Mouse (Mus musculus) lung, embryonic 14.5 days (tissue): ENCODE results near the gene Ttn. TPM values are rescaled to one million over a fixed set of nuclear protein-coding genes. Genes with fewer than 3 reads are reported as not detected.

Experiments used
- ATAC-seq: fragments of 200-750 bp; cut with Nextera tagmentation; 2 replicates; pipeline ENCODE4 v1.8.0; 2017; ENCODE audit warnings: mild to moderate bottlenecking, moderate TSS enrichment, moderate library complexity; ENCODE audit not compliant: insufficient read depth
- DNase-seq: peaks from one replicate; pipeline ENCODE4 v3.0.0-alpha.2; 2015
- H3K27ac ChIP-seq: fragments of 300-500 bp; sonication (generic); 2 replicates; pipeline ENCODE4 v1.5.1; 2014; ENCODE audit warnings: low read depth, mild to moderate bottlenecking, moderate library complexity
- H3K27me3 ChIP-seq: fragments of 300-500 bp; sonication (generic); 2 replicates; pipeline ENCODE4 v1.6.1; 2014; ENCODE audit warnings: low read length, control low read depth; ENCODE audit not compliant: insufficient read depth
- H3K36me3 ChIP-seq: fragments of 300-500 bp; sonication (generic); 2 replicates; pipeline ENCODE4 v1.6.1; 2014; ENCODE audit warnings: control low read depth; ENCODE audit not compliant: insufficient read depth
- H3K4me1 ChIP-seq: fragments of 300-500 bp; sonication (generic); 2 replicates; pipeline ENCODE4 v1.6.1; 2014; ENCODE audit warnings: antibody characterized with exemption, control low read depth; ENCODE audit not compliant: insufficient read depth
- H3K4me2 ChIP-seq: fragments of 300-500 bp; sonication (generic); 2 replicates; pipeline ENCODE4 v1.6.1; 2014; ENCODE audit warnings: mild to moderate bottlenecking
- H3K4me3 ChIP-seq: fragments of 300-500 bp; sonication (generic); 2 replicates; pipeline ENCODE4 v1.5.1; 2014; ENCODE audit warnings: low read depth, low read length
- H3K9ac ChIP-seq: fragments of 300-500 bp; sonication (generic); 2 replicates; pipeline ENCODE4 v1.6.1; 2014
- H3K9me3 ChIP-seq: fragments of 300-500 bp; sonication (generic); 2 replicates; pipeline ENCODE4 v1.6.1; 2016; ENCODE audit warnings: low read depth, low read length, control low read depth
- CTCF ChIP-seq: IDR thresholded peaks from 2 replicates; pipeline ENCODE4 v1.5.1; 2016; ENCODE audit warnings: antibody characterized with exemption, low read depth
- WGBS: fragments of 180-500 bp; shearing (Covaris S2); extraction: QIAGEN DNeasy Blood & Tissue Kit; methylation state at CpG from one replicate; pipeline ENCODE4 v1.1.7; 2014; 5-methylcytosine and 5-hydroxymethylcytosine counted together
- polyA plus RNA-seq: library from polyadenylated mRNA; unstranded; fragments of >200 nt; fragmentation: Nextera tagmentation; extraction: Ambion mirVana; gene quantifications from 2 replicates; pipeline ENCODE4 v1.2.1, GENCODE M21; 2014

The Ttn gene
- polyA plus RNA-seq, 1 experiment from 2014 or later: 0.63 TPM

GRCm38 (mm10) chr2:76998351-76998750, 16.0 kb upstream of the Ttn start:
- Histone ChIP-seq H3K4me1 (no peaks in the 10 kb centered on the region), H3K36me3 (no peaks in the 10 kb centered on the region), H3K27me3 (no peaks in the 10 kb centered on the region), H3K9ac (no peak overlapping the region), H3K27ac (no peak overlapping the region), H3K4me3 (no peak overlapping the region), H3K9me3 (no peaks in the 10 kb centered on the region), H3K4me2 (no peak overlapping the region)
- ATAC-seq (no peak), DNase-seq (no peak)
- WGBS: 56% methylated on average over 5 of the region's 5 CpGs
- TF ChIP-seq CTCF: no peak

GRCm38 (mm10) chr2:76992493-76993201, 10.3 kb upstream of the Ttn start:
- H3K4me1 ChIP-seq: no peaks in the 10 kb centered on the region
- 75% methylated on average over 5 of the region's 5 CpGs for WGBS
- ATAC-seq (no peak), DNase-seq (no peak)
- no peak overlapping the region for H3K9ac ChIP-seq
- no peaks in the 10 kb centered on the region for H3K9me3 ChIP-seq
- no peak for TF ChIP-seq CTCF
- H3K27me3 ChIP-seq: no peaks in the 10 kb centered on the region
- H3K4me2 ChIP-seq: no peak overlapping the region
- H3K27ac ChIP-seq: no peak overlapping the region
- no peaks in the 10 kb centered on the region for H3K36me3 ChIP-seq
- H3K4me3 ChIP-seq: no peak overlapping the region

GRCm38 (mm10) chr2:76987317-76987716, 5.0 kb upstream of the Ttn start:
- Histone ChIP-seq H3K9ac (no peak overlapping the region), H3K27me3 (no peaks in the 10 kb centered on the region), H3K4me3 (no peak overlapping the region), H3K27ac (no peak overlapping the region), H3K4me2 (no peak overlapping the region), H3K36me3 (no peaks in the 10 kb centered on the region), H3K4me1 (no peaks in the 10 kb centered on the region), H3K9me3 (no peaks in the 10 kb centered on the region)
- ATAC-seq (no peak), DNase-seq (peak; percentile 17)
- no peak for TF ChIP-seq CTCF
- WGBS: 54% methylated on average over 4 of the region's 4 CpGs

GRCm38 (mm10) chr2:76984384-76984783, 2.0 kb upstream of the Ttn start:
- WGBS: 62% methylated on average over 5 of the region's 5 CpGs
- ATAC-seq (no peak), DNase-seq (no peak)
- no peaks in the 10 kb centered on the region for H3K9me3 ChIP-seq
- H3K4me3 ChIP-seq: no peak overlapping the region
- H3K4me2 ChIP-seq: no peak overlapping the region
- no peaks in the 10 kb centered on the region for H3K36me3 ChIP-seq
- no peaks in the 10 kb centered on the region for H3K4me1 ChIP-seq
- no peak overlapping the region for H3K27ac ChIP-seq
- no peak overlapping the region for H3K9ac ChIP-seq
- no peaks in the 10 kb centered on the region for H3K27me3 ChIP-seq
- TF ChIP-seq CTCF: no peak

GRCm38 (mm10) chr2:76983601-76984000, 1.3 kb upstream of the Ttn start:
- Histone ChIP-seq H3K4me1 (no peaks in the 10 kb centered on the region), H3K4me2 (no peak overlapping the region), H3K9me3 (no peaks in the 10 kb centered on the region), H3K27ac (no peak overlapping the region), H3K36me3 (no peaks in the 10 kb centered on the region), H3K9ac (no peak overlapping the region), H3K4me3 (no peak overlapping the region), H3K27me3 (no peaks in the 10 kb centered on the region)
- WGBS: 18% methylated on average over 5 of the region's 5 CpGs
- ATAC-seq (no peak), DNase-seq (no peak)
- no peak for TF ChIP-seq CTCF

GRCm38 (mm10) chr2:76981717-76982116, 630 bp downstream of the Ttn start:
- TF ChIP-seq CTCF: no peak
- Histone ChIP-seq H3K9me3 (no peaks in the 10 kb centered on the region), H3K9ac (no peak overlapping the region), H3K36me3 (no peaks in the 10 kb centered on the region), H3K4me3 (no peak overlapping the region), H3K4me1 (no peaks in the 10 kb centered on the region), H3K4me2 (no peak overlapping the region), H3K27ac (no peak overlapping the region), H3K27me3 (no peaks in the 10 kb centered on the region)
- DNase-seq: no peak
- WGBS: 48% methylated on average over 5 of the region's 5 CpGs
- no peak for ATAC-seq

GRCm38 (mm10) chr2:76980146-76980545, 2.2 kb downstream of the Ttn start:
- Histone ChIP-seq H3K4me1 (no peaks in the 10 kb centered on the region), H3K9ac (no peak overlapping the region), H3K27me3 (no peaks in the 10 kb centered on the region), H3K4me3 (0 out of 2 replicates have a peak overlapping the region, but pooled peaks have one; percentile 4), H3K4me2 (no peak overlapping the region), H3K27ac (no peak overlapping the region), H3K36me3 (no peaks in the 10 kb centered on the region), H3K9me3 (no peaks in the 10 kb centered on the region)
- WGBS: 42% methylated on average over 9 of the region's 9 CpGs
- DNase-seq: peak; percentile 46
- peak; percentile 69 for TF ChIP-seq CTCF
- ATAC-seq: no peak
